Mouse (Mus musculus) testis, adult 10 weeks (tissue): Measurements from ENCODE around the gene Upb1. TPM values are rescaled to one million over a fixed set of nuclear protein-coding genes. Genes with fewer than 3 reads are reported as not detected.

Experiments
- polyA plus RNA-seq: library from polyadenylated mRNA; stranded (reverse); fragments of 350-450 nt; fragmentation: Illumina TruSeq; extraction: RNeasy Lipid Tissue Mini Kit (QIAGEN cat#74804); gene quantifications from one replicate; pipeline ENCODE4 v1.2.3, GENCODE M21; 2014; ENCODE audit warnings: low read depth, low replicate concordance

Gene Upb1
- polyA plus RNA-seq: 0.07 TPM

DNA sequence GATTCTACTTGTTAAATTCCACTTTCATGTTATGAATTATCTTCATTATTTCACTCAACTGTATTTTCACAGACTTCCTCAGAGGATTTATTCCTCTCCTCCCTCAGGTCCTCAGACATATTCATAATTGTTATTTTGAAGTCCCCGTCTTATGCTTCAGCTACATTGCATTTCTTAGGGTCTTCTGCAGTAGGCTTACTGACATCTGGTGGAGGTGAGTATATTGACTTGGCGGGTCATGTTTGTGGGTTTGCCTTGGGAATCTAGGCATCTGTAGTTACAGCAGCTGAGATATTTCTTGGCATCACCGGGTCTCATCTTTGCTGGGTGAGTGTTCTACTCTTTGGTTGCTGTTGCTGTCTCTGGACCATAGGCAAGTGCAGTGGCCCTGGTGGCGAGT is at the start of gene Upb1:
Upb1 (plus strand) TSS at position 158 of the 400 bp plus-strand sequence.

Other genes starting within 250 kb of the Upb1 start
- gene Specc1l, start 189.0 kb upstream of the Upb1 start, polyA plus RNA-seq: 15.3 TPM
- gene Adora2a, start 84.2 kb upstream of the Upb1 start, polyA plus RNA-seq: not detected
- 19.3 TPM for gene Snrpd3, start 116.4 kb downstream of the Upb1 start, polyA plus RNA-seq
- gene Gucd1, start 116.9 kb downstream of the Upb1 start, polyA plus RNA-seq: 3.8 TPM
- 0.98 TPM for gene Lrrc75b, start 159.2 kb downstream of the Upb1 start, polyA plus RNA-seq
- not detected for gene Ggt1, start 160.5 kb downstream of the Upb1 start, polyA plus RNA-seq
- 0.18 TPM for gene Ggt5, start 188.2 kb downstream of the Upb1 start, polyA plus RNA-seq
- gene Susd2, start 242.9 kb downstream of the Upb1 start, polyA plus RNA-seq: 0.55 TPM